Mouse (Mus musculus): ENCODE measurements around the gene Acss2. TPM values are rescaled to one million over a fixed set of nuclear protein-coding genes. Genes with fewer than 3 reads are reported as not detected.
"Not testable (repeated sequence)": the region's sequence is repeated elsewhere in the genome, so short reads cannot be mapped to it uniquely, and the experiment has no call there.

The Acss2 gene
- polyA plus RNA-seq, 1 experiment: 26.5 TPM

- peak; percentile 99 for DNase-seq (ENCODE audit: low read depth)
- TF ChIP-seq CTCF (IDR thresholded peaks at IDR 0.05; ENCODE audit: borderline replicate concordance, extremely low read depth, insufficient read depth, insufficient read length) (no peak), POLR2A (IDR thresholded peaks at IDR 0.05; ENCODE audit: borderline replicate concordance, extremely low read depth, insufficient read depth, insufficient read length, poor library complexity, severe bottlenecking) (peak; percentile 39; the same call in 1 of the 2 replicates)
Observed at GRCm38 (mm10) chr2:155592137-155592853, 74.5 kb downstream of the Acss2 start, which contains the start of gene Gss. Gss (minus strand) TSS chr2:155592810.

DNA sequence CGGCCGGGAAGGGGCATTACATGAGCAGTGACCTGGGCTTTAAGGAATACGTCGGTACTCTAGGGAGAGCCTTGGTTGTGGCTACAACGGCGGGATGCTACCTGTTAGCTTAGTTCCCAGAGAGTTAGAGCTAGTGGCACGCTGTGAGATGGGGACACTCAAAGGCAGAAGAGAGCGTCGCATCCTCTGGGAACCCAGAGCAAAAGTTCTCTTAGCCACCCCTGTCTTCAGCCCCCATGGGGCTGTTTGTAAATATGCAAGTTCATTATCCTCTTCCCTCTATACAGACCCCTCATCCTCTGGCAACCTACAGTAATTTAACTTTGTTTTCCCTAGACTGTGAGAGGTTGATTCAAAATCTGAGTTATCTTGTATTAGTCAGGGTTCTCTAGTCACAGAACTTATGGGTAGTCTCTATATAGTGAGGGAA lies 75.1 kb downstream of the Acss2 start:
- DNase-seq (ENCODE audit: low read depth): no peak
- TF ChIP-seq POLR2A (IDR thresholded peaks at IDR 0.05; ENCODE audit: borderline replicate concordance, extremely low read depth, insufficient read depth, insufficient read length, poor library complexity, severe bottlenecking): no peak
- no peak for TF ChIP-seq CTCF (IDR thresholded peaks at IDR 0.05; ENCODE audit: borderline replicate concordance, extremely low read depth, insufficient read depth, insufficient read length)

DNA sequence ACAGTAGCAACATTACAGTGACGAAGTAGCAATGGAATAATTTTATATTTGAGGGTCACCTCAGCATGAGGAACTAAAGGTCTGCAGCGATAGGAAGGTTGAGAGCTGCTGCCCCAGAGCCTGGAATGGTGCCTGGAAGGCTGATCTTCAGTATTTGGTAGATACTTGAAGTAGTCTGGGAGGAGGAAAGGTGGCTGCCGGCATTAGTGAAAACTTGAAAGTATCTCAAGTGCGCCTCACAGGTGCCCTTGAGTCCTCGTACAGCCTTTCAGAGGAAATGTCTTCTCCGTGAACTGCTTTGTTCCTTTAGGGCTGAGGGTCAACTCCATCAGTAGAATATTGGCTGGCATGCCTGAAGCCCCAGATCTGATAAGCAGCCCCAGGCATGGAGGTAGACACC lies 77.8 kb downstream of the Acss2 start:
- no peak for DNase-seq (ENCODE audit: low read depth)
- TF ChIP-seq CTCF (IDR thresholded peaks at IDR 0.05; ENCODE audit: borderline replicate concordance, extremely low read depth, insufficient read depth, insufficient read length) (no peak), POLR2A (IDR thresholded peaks at IDR 0.05; ENCODE audit: borderline replicate concordance, extremely low read depth, insufficient read depth, insufficient read length, poor library complexity, severe bottlenecking) (no peak)

DNA sequence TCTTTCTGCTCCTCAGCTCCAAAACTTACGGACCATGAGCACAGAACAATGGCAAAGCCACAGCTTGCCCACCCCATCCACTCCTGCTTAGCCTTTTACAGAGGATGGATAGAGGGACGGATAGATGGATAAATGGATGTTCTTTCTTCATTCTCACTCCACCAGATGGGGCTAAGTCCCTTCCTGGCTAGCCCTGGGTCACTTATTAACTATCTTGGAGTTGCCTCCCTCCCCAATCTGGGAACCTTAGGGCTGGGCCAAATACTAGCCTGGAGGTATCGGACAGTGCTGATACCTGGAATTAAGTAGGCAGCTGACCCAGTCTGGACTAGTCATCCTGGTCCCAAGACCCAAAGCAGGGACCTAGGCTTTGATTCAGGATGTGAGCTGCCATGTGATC lies 86.0 kb downstream of the Acss2 start:
- DNase-seq (ENCODE audit: low read depth): no peak
- TF ChIP-seq POLR2A (IDR thresholded peaks at IDR 0.05; ENCODE audit: borderline replicate concordance, extremely low read depth, insufficient read depth, insufficient read length, poor library complexity, severe bottlenecking): no peak
- TF ChIP-seq CTCF (IDR thresholded peaks at IDR 0.05; ENCODE audit: borderline replicate concordance, extremely low read depth, insufficient read depth, insufficient read length): no peak

GRCm38 (mm10) chr2:155604560-155605235 lies 87.0 kb downstream of the Acss2 start:
- DNase-seq (ENCODE audit: low read depth): no peak
- TF ChIP-seq CTCF (IDR thresholded peaks at IDR 0.05; ENCODE audit: borderline replicate concordance, extremely low read depth, insufficient read depth, insufficient read length) (no peak), POLR2A (IDR thresholded peaks at IDR 0.05; ENCODE audit: borderline replicate concordance, extremely low read depth, insufficient read depth, insufficient read length, poor library complexity, severe bottlenecking) (no peak)

DNA sequence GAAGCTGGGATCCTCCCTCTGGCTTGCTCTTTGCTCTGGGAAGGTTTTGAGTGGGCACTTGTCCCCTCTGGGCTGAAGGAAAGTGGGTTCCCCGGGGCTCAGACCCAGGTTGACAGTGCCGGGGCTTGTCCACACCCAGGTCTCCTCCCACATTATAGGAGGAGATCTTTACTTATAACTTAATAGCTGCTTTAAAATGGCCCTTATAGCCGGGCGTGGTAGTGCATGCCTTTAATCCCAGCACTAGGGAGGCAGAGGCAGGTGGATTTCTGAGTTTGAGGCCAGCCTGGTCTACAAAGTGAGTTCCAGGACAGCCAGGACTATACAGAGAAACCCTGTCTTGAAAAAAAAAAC lies 87.5 kb downstream of the Acss2 start:
- DNase-seq (ENCODE audit: low read depth): not testable (repeated sequence)

GRCm38 (mm10) chr2:155606360-155606759 lies 88.6 kb downstream of the Acss2 start:
- TF ChIP-seq CTCF (IDR thresholded peaks at IDR 0.05; ENCODE audit: borderline replicate concordance, extremely low read depth, insufficient read depth, insufficient read length) (no peak), POLR2A (IDR thresholded peaks at IDR 0.05; ENCODE audit: borderline replicate concordance, extremely low read depth, insufficient read depth, insufficient read length, poor library complexity, severe bottlenecking) (no peak)

DNA sequence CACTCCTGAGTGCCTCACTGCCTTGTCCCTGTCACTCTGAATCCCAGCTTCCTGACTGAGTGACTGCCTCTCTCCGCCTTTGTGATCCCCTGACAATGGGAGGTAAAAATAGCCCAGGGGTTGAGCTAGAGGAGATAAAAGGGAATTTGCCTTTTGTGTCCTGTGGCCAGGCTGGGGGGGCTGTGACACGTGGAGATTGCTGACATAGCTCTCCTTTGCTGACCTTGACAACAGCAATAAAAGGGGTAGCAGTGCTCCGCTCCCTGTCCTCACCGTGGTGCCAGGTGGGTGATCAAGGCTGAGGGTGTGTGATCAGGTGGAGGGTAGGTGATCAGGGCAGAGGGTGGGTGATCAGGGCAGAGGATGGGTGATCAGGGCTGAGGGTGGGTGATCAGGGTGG lies 93.2 kb downstream of the Acss2 start, which contains the start of gene Myh7b:
TSS of gene Myh7b (plus strand) at position 235 of the 400 bp plus-strand sequence.
- TF ChIP-seq POLR2A (IDR thresholded peaks at IDR 0.05; ENCODE audit: borderline replicate concordance, extremely low read depth, insufficient read depth, insufficient read length, poor library complexity, severe bottlenecking) (no peak), CTCF (IDR thresholded peaks at IDR 0.05; ENCODE audit: borderline replicate concordance, extremely low read depth, insufficient read depth, insufficient read length) (no peak)
- no peak for DNase-seq (ENCODE audit: low read depth)

More at GRCm38 (mm10) chr2:155606360-155606759, 88.6 kb downstream of the Acss2 start:
- no peak for DNase-seq (ENCODE audit: low read depth)

GRCm38 (mm10) chr2:155611834-155612550 lies 94.2 kb downstream of the Acss2 start:
- TF ChIP-seq POLR2A (IDR thresholded peaks at IDR 0.05; ENCODE audit: borderline replicate concordance, extremely low read depth, insufficient read depth, insufficient read length, poor library complexity, severe bottlenecking) (no peak), CTCF (IDR thresholded peaks at IDR 0.05; ENCODE audit: borderline replicate concordance, extremely low read depth, insufficient read depth, insufficient read length) (no peak)
- no peak for DNase-seq (ENCODE audit: low read depth)

GRCm38 (mm10) chr2:155613326-155613755 lies 95.6 kb downstream of the Acss2 start:
- DNase-seq (ENCODE audit: low read depth): peak; percentile 58
- TF ChIP-seq CTCF (IDR thresholded peaks at IDR 0.05; ENCODE audit: borderline replicate concordance, extremely low read depth, insufficient read depth, insufficient read length) (no peak), POLR2A (IDR thresholded peaks at IDR 0.05; ENCODE audit: borderline replicate concordance, extremely low read depth, insufficient read depth, insufficient read length, poor library complexity, severe bottlenecking) (no peak)

DNA sequence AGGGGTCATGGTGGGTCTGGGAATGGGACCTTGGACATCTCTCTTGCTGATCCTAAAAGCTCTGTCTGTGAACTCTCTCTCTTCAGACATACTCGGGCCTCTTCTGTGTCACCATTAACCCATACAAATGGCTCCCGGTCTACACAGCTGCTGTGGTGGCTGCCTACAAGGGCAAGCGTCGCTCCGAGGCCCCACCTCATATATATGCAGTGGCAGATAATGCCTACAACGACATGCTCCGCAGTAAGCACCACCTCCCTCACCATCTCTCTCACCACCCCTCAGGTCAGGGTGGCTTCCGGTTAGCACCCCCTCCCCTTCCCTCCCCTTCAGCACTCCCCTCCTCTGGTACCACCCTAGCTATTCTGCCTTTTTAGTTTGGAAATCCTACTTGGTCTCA lies 96.2 kb downstream of the Acss2 start:
- no peak for DNase-seq (ENCODE audit: low read depth)
- TF ChIP-seq POLR2A (IDR thresholded peaks at IDR 0.05; ENCODE audit: borderline replicate concordance, extremely low read depth, insufficient read depth, insufficient read length, poor library complexity, severe bottlenecking) (no peak), CTCF (IDR thresholded peaks at IDR 0.05; ENCODE audit: borderline replicate concordance, extremely low read depth, insufficient read depth, insufficient read length) (no peak)

Data from brain, embryonic 14.5 days (tissue).